Comparison of ENCODE assay signal across 8 mouse cellular contexts in the genomic region with DNA sequence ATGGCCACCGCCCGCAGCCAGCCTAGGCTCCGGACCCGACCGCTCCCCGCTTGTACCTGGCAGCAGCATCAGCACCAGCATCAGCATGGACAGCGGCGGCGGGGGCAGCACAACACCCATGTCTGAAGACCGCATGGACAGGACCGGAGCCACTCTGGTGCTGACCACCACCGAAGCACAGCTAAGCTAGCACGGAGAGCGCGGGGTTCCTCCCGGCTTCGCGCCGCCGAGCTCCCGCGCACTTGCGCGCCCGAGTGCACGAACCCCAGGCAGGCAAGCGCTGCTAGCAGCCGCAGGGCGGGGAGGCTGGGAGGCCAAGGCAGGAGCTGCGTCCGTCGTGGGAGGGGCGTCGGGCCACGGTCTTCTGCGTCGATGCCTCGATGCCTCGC. TPM values are rescaled to one million over a fixed set of nuclear protein-coding genes. Genes with fewer than 3 reads are reported as not detected.
DNase-seq lines count a peak whose midpoint lies in the region; ATAC-seq and TF ChIP-seq lines count a peak whose summit lies in the region.

TSS of gene Chrna3 (minus strand) at position 288 of the 389 bp plus-strand sequence.

- peak; percentile 66; the same call in 1 of the 2 replicates for ATAC-seq in lung, embryonic 14.5 days (ENCODE audit: insufficient read depth)

- no peaks in the 10 kb centered on the region for H3K4me1 ChIP-seq in lung, embryonic 14.5 days (ENCODE audit: insufficient read depth)

- under 1% methylated on average over 39 of the region's 39 CpGs for WGBS in lung, embryonic 14.5 days

- H3K4me3 ChIP-seq in lung, embryonic 14.5 days (ENCODE audit: low read depth, low read length) = peak within 1 kb of the TSS; percentile 27

- H3K27me3 ChIP-seq in lung, embryonic 14.5 days (ENCODE audit: insufficient read depth, low read length) = peaks cover 37% of the 10 kb centered on the region

- no peak within 1 kb of the TSS for H3K27ac ChIP-seq in lung, embryonic 14.5 days (ENCODE audit: low read depth)

- no peak for TF ChIP-seq CTCF in lung, embryonic 14.5 days (IDR thresholded peaks at IDR 0.05; ENCODE audit: low read depth)

- H3K9me3 ChIP-seq in lung, embryonic 14.5 days (ENCODE audit: low read depth, low read length) = no peaks in the 10 kb centered on the region

- no peak within 1 kb of the TSS for H3K9ac ChIP-seq in lung, embryonic 14.5 days

- DNase-seq in lung, embryonic 14.5 days = peak; percentile 63
- no peak for DNase-seq in lung, postnatal 14 days
- peak; percentile 16 for DNase-seq in brain, adult 2 months (ENCODE audit: low read depth, low spot score)
- DNase-seq in forelimb bud, embryonic 11.5 days (ENCODE audit: low read depth, low spot score) = peak; percentile 46
- DNase-seq in mesoderm, embryonic 11.5 days (ENCODE audit: low read depth, low spot score) = peak; percentile 70
- DNase-seq in spleen, adult 18-20 months = no peak
- DNase-seq in spleen, postnatal 10 days (ENCODE audit: low spot score in 2 of 2) = no peak
- DNase-seq in spleen, adult 12 weeks (ENCODE audit: low spot score) = no peak

- peak within 1 kb of the TSS; percentile 48 for H3K4me2 ChIP-seq in lung, embryonic 14.5 days

- H3K36me3 ChIP-seq in lung, embryonic 14.5 days (ENCODE audit: insufficient read depth) = no peaks in the 10 kb centered on the region

RNA-seq across cellular contexts. Expression of gene Chrna3, which starts in this region (rescaled TPM):
- 0.16 and 0.37 TPM in 2 replicates for polyA plus RNA-seq in lung, embryonic 14.5 days (2014; fragmentation: Nextera tagmentation; extraction: Ambion mirVana)

Comparison
In these comparisons a context has a peak if more than half of its experiments do, and no peak if none do; other contexts are left out.
1. Peak in DNase-seq, ATAC-seq, H3K4me3 ChIP-seq and H3K4me2 ChIP-seq in lung, embryonic 14.5 days; RNA of the gene not detected or under 1 TPM.
2. DNase-seq: peak in brain, adult 2 months (single experiment), forelimb bud, embryonic 11.5 days (single experiment) and mesoderm, embryonic 11.5 days (single experiment); none in lung, postnatal 14 days (single experiment), spleen, adult 18-20 months (0 of 2), spleen, postnatal 10 days (0 of 2) and spleen, adult 12 weeks (single experiment).